Mouse (Mus musculus) thymus, postnatal 4 days (tissue): ENCODE measurements around the gene Clpx.
A peak's percentile ranks its signal among the peaks of the same experiment; 100 is the strongest.

Experiments
- DNase-seq: peaks from one replicate; pipeline ENCODE4 v3.0.0; 2021

Gene Clpx

GRCm38 (mm10) chr9:65347112-65347850 lies 53.2 kb downstream of the Clpx start:
- DNase-seq = no peak

- DNase-seq = no peak
Measured at GRCm38 (mm10) chr9:65353251-65353650, 59.2 kb downstream of the Clpx start.

- DNase-seq = no peak
Measured at GRCm38 (mm10) chr9:65356561-65356960, 62.5 kb downstream of the Clpx start.

- no peak for DNase-seq
Measured at GRCm38 (mm10) chr9:65356971-65357370, 62.9 kb downstream of the Clpx start.

GRCm38 (mm10) chr9:65358956-65359480 lies 65.0 kb downstream of the Clpx start:
- no peak for DNase-seq

GRCm38 (mm10) chr9:65360641-65361448 lies 66.8 kb downstream of the Clpx start, which contains the start of gene Ubap1l:
TSS of gene Ubap1l (plus strand) at chr9:65361041.
- no peak for DNase-seq

GRCm38 (mm10) chr9:65363684-65364083 lies 69.6 kb downstream of the Clpx start:
- DNase-seq = no peak

GRCm38 (mm10) chr9:65365721-65366120 lies 71.7 kb downstream of the Clpx start:
- DNase-seq = no peak

GRCm38 (mm10) chr9:65371756-65372155 lies 77.7 kb downstream of the Clpx start:
- peak; percentile 15 for DNase-seq

GRCm38 (mm10) chr9:65372449-65372848 lies 78.4 kb downstream of the Clpx start:
- peak; percentile 84 for DNase-seq

- no peak for DNase-seq
Measured at GRCm38 (mm10) chr9:65374468-65375162, 80.6 kb downstream of the Clpx start.

GRCm38 (mm10) chr9:65375163-65375934 lies 81.3 kb downstream of the Clpx start:
- peak; percentile 18 for DNase-seq
